Mouse (Mus musculus) cerebellum, adult 18-20 months (tissue): Measurements from ENCODE around the gene Gnl1.
"Not testable (repeated sequence)": the region's sequence is repeated elsewhere in the genome, so short reads cannot be mapped to it uniquely, and the experiment has no call there.

Experiments used
- DNase-seq, 2 experiments: peaks; one replicate each; pipeline ENCODE4 v3.0.0; 2021

Gnl1 gene

GRCm38 (mm10) chr17:35979401-35980362 is at the start of gene Gnl1, which contains the start of gene Prr3:
TSS of gene Gnl1 (plus strand) at chr17:35979851.
TSS of gene Prr3 (minus strand) at chr17:35980236.
- peak; percentile 87 to 94 for DNase-seq

- no peak for DNase-seq
Observed at GRCm38 (mm10) chr17:35930627-35931026, 49.0 kb upstream of the Gnl1 start.

GRCm38 (mm10) chr17:35932608-35933007 is 47.0 kb upstream of the Gnl1 start:
- no peak for DNase-seq

- DNase-seq = not testable (repeated sequence)
Observed at GRCm38 (mm10) chr17:35935763-35936162, 43.9 kb upstream of the Gnl1 start.

- DNase-seq = peak; percentile 49 to 71
Observed at GRCm38 (mm10) chr17:35937700-35938348, 41.8 kb upstream of the Gnl1 start.

GRCm38 (mm10) chr17:35939108-35939507 is 40.5 kb upstream of the Gnl1 start:
- DNase-seq = no peak

GRCm38 (mm10) chr17:35939941-35940340 is 39.7 kb upstream of the Gnl1 start:
- DNase-seq = no peak

GRCm38 (mm10) chr17:35950946-35951345 is 28.7 kb upstream of the Gnl1 start:
- DNase-seq = not testable (repeated sequence)

GRCm38 (mm10) chr17:35952559-35952958 is 27.1 kb upstream of the Gnl1 start:
- DNase-seq = not testable (repeated sequence)

- no peak for DNase-seq
Observed at GRCm38 (mm10) chr17:35954665-35955064, 25.0 kb upstream of the Gnl1 start.

- DNase-seq = no peak
Observed at GRCm38 (mm10) chr17:35958533-35959223, 21.0 kb upstream of the Gnl1 start.

- peak in 1 of 2 experiments; percentile 7 for DNase-seq
Observed at GRCm38 (mm10) chr17:35963279-35963678, 16.4 kb upstream of the Gnl1 start.

- DNase-seq = no peak
Observed at GRCm38 (mm10) chr17:35967621-35968020, 12.0 kb upstream of the Gnl1 start.

GRCm38 (mm10) chr17:35969418-35970389 is 9.9 kb upstream of the Gnl1 start, which contains the start of gene Abcf1:
TSS of gene Abcf1 (minus strand) at chr17:35969761.
- DNase-seq = peak; percentile 99

GRCm38 (mm10) chr17:35972131-35972530 is 7.5 kb upstream of the Gnl1 start:
- no peak for DNase-seq

GRCm38 (mm10) chr17:35978811-35979400 is 745 bp upstream of the Gnl1 start:
- DNase-seq = no peak

GRCm38 (mm10) chr17:35980363-35980754 is 708 bp downstream of the Gnl1 start:
- peak; percentile 68 to 73 for DNase-seq

GRCm38 (mm10) chr17:35981776-35982175 is 2.1 kb downstream of the Gnl1 start:
- DNase-seq = no peak

GRCm38 (mm10) chr17:35991781-35992180 is 12.1 kb downstream of the Gnl1 start:
- DNase-seq = no peak

- peak; percentile 79 to 84 for DNase-seq
Observed at GRCm38 (mm10) chr17:35993675-35994074, 14.0 kb downstream of the Gnl1 start.

- DNase-seq = peak; percentile 77 to 88
Observed at GRCm38 (mm10) chr17:35994175-35994878, 14.7 kb downstream of the Gnl1 start.
